Mouse (Mus musculus) splenic B cell, adult 2 months (primary cell): ENCODE measurements around the gene Zbtb9.

ENCODE experiments used
- DNase-seq: peaks from one replicate; pipeline ENCODE4 v3.0.0-alpha.2; 2011; ENCODE audit warnings: low read depth, low spot score
- H3K27me3 ChIP-seq: 2 replicates; pipeline ENCODE4 v1.6.1; 2012; ENCODE audit warnings: mild to moderate bottlenecking, low read length, moderate library complexity, mixed read lengths; ENCODE audit not compliant: control insufficient read depth, poor library complexity, insufficient read depth, severe bottlenecking
- H3K36me3 ChIP-seq: 2 replicates; pipeline ENCODE4 v1.6.1; 2012; ENCODE audit warnings: mild to moderate bottlenecking, low read length, moderate library complexity, mixed read lengths; ENCODE audit not compliant: control insufficient read depth, poor library complexity, insufficient read depth, severe bottlenecking

Gene Zbtb9

DNA sequence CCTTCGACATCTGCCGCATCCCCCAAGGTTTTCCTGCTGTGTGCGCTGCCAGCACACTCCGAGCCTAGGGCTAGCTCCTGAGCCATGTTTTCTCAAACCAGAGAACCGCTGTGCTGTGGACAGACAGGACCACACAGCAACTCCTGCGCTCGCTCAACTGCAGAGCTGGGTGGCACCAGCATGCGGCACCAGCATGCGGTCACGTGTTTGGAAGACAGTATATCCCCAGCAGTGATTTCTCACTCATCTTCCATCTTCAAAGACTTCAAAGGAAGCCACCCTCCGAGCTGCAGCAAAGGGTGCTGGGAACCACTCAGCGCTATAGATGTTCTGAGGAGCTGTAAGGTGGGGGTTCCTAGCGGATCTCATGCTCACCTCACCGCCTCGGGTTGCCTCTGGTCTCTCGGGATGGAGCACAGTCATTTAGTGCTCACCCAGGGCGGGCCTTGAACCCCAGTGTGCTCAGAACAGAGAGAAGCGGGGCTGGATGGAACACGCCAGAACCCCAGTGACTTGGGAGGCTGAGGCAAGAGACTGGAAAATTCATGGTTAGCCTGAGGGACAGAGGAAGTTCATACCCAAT is 32.0 kb downstream of the Zbtb9 start:
- Histone ChIP-seq H3K27me3 (no peaks in the 10 kb centered on the region), H3K36me3 (no peaks in the 10 kb centered on the region)
- no peak for DNase-seq

GRCm38 (mm10) chr17:27005644-27006043 is 32.7 kb downstream of the Zbtb9 start:
- H3K36me3 ChIP-seq, result no peaks in the 10 kb centered on the region
- no peak for DNase-seq
- no peaks in the 10 kb centered on the region for H3K27me3 ChIP-seq

- no peaks in the 10 kb centered on the region for H3K36me3 ChIP-seq
- DNase-seq, result peak; percentile 26
- no peaks in the 10 kb centered on the region for H3K27me3 ChIP-seq
Measured at GRCm38 (mm10) chr17:27008277-27008676, 35.3 kb downstream of the Zbtb9 start.

DNA sequence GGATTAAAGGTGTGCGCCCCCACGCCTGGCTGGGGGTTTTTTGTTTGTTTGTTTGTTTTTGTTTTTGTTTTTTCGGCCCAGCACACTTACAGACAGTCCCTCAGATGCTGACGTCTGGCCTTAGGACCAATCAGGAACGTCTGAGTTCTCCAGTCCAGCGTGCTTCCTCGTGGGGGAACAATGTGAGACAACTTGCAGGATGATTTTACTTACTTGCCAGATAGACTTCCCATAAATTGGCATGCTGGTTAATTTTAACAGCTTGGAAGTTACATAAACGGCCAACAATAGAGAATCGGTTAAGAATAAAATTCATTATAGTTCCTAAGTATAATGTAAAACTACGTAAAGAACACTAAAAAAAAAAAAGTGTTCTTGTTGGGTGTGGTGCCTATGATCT is 38.2 kb downstream of the Zbtb9 start:
- H3K27me3 ChIP-seq, result no peaks in the 10 kb centered on the region
- DNase-seq, result no peak
- no peaks in the 10 kb centered on the region for H3K36me3 ChIP-seq

- no peaks in the 10 kb centered on the region for H3K27me3 ChIP-seq
- no peaks in the 10 kb centered on the region for H3K36me3 ChIP-seq
- peak; percentile 83 for DNase-seq
Measured at GRCm38 (mm10) chr17:27011998-27012672, 39.2 kb downstream of the Zbtb9 start.

DNA sequence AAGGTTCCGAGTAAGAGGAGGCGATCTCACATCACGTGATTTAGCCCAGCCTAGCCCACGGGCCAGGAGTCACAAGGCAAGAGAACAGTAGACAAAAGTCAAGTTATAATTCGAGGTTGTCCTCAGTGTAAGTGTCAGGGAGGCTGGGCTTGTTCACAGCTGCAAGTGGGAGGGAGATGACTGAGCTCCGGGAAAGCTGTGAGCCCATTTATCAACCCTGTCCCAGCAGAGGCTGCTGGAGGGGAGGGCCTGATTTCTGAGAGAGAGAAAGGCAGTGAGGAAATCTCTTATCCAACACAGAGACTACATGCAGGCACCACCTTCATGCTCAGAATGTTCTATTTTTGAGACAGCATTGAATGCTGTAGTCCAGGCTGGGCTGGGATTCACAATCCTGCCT is 39.9 kb downstream of the Zbtb9 start:
- DNase-seq, result no peak
- no peaks in the 10 kb centered on the region for H3K36me3 ChIP-seq

DNA sequence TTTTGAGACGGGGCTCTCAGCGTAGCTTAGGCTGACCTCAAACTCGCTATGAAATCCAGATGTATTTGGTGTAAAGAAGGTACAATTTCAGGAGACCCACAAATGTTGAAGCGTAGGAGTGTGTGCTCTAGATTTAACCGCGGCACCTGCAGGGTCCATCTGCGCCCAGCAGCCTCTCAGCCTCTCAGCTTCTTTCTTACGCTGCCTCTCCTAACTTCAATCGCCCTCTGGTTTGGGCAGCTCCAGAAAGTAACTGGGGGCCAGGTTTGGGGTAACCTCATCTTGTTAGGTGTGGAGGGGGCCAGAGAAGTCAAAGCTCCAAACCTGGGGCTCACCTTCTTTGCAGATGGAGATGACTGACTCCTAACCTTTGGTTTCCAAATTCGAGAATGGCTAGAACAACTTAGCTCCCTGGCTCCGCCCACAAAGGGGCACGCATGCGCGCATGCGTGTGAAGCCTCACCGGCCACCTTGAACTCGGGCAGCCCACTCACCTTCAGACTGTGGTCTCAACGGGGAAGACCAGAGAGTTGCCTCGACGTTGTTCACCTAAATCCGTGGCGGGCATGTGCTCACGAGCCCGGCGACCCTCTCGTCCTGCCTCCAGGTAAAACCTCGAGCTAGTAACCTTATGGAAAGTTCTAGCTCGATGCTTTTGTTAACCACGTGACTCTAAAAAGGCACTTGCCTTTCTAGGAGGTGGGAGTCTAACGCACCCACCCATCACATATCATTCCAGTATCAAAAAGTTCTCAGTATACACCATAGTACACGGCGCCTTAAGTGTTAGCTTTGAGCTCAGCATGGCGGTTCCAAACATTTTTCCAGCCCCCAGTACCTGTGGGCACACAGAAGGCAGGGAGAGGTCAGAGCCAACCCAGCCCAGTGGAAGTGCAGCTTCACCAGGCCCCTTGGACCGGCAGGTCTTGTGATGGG is 44.9 kb downstream of the Zbtb9 start:
- peaks cover 8% of the 10 kb centered on the region; the same call in 1 of the 2 replicates for H3K36me3 ChIP-seq
- DNase-seq, result peak; percentile 93
- no peaks in the 10 kb centered on the region for H3K27me3 ChIP-seq

More for the DNA sequence above, 39.9 kb downstream of the Zbtb9 start:
- H3K27me3 ChIP-seq, result no peaks in the 10 kb centered on the region

DNA sequence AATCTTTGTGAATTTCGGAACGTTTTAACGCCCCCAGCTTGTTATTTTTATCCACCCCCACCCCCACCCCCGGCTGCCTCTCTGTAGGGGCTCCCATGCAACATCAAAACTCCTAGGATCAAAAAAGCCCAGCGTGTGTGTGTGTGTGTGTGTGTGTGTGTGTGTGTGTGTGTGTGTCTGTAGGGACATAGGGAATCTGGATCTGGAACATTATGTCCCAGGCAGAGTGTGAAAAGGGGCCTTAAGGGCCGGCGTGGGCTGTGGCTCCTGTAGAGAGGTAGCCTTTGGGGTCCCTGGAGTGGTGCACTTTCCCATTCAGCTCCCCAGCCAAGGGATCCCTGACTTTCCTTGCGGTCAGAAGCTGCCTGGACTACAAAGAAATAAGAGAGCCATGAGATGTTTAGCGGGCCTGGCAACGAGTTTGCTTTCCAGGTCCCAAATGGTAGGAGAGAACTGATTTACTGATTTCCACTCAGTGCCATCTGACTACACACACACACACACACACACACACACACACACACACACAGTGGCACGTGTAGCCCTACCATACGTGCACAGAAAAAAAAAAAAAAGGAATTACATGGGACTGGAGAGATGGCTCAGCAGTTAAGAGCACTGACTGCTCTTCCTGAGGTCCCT is 45.7 kb downstream of the Zbtb9 start:
- no peaks in the 10 kb centered on the region for H3K27me3 ChIP-seq
- DNase-seq, result no peak
- H3K36me3 ChIP-seq, result peaks cover 10% of the 10 kb centered on the region

DNA sequence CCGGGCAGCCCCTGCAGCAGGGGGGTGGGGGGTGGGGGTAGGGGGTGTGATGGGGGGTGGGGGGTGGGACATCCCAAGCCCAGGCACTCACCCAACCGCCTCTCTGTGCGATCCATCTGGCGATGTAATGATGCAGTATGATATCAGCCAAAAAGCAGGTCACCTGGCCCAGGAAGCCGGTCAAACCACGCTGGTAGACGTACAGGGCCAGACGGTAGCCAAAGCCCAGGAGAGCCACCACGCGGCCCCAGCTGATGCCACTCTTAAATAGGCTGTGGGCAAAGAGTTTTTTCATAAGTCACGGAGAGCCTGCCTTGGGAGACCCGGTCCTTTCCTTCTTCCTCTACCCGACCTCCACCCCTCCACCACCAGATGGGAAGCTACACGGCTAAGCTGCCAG is 48.1 kb downstream of the Zbtb9 start:
- DNase-seq, result no peak
- no peaks in the 10 kb centered on the region for H3K27me3 ChIP-seq
- peaks cover 10% of the 10 kb centered on the region for H3K36me3 ChIP-seq

DNA sequence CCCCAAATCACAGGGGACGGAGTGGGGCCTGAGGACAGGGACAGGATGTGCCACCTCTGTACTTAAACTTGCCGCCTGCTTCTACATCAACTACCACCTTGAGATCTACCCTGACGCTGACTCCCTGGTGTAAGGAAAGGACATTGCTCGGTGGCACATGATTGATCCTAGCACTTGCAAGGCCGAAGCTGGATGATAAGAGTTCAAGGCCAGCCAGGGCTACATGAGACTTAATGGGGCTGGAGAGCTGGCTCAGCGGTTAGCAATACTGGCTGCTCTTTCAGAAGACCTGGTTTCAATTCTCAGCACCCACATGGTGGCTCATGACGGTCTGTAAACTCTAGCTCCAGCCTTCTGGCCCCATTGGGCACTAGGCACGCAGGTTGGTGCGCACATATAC is 48.8 kb downstream of the Zbtb9 start:
- H3K36me3 ChIP-seq, result peaks cover 10% of the 10 kb centered on the region
- H3K27me3 ChIP-seq, result no peaks in the 10 kb centered on the region
- DNase-seq, result no peak

GRCm38 (mm10) chr17:27023342-27023741 is 50.4 kb downstream of the Zbtb9 start:
- no peak for DNase-seq
- H3K27me3 ChIP-seq, result no peaks in the 10 kb centered on the region
- H3K36me3 ChIP-seq, result peaks cover 10% of the 10 kb centered on the region

DNA sequence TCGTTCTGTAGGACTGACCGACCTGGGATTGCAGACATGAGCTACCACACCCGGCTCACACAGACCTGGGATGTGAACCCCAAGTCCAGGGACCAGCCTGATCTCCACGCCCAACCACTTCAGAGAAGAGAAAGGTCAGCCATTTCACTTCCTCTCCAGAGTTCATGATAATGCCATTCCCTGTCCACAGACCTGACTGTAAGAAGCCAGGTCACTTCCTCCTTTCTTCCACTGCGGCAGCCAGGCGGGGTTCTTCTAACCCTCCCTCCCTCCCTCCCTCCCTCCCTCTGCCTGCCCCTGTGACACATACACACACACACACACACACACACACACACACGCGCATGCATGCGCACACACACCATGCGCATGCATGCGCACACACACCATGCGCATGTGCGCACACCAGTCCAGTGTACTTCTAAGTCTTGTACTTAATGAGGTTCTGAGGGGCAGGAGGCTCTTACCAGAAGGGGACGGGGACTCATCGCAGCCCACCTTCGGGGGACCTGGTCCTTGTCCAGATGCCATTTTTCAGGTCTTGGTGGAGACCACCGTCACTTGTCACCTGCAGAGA is 52.4 kb downstream of the Zbtb9 start:
- DNase-seq, result peak; percentile 67
- Histone ChIP-seq H3K27me3 (no peaks in the 10 kb centered on the region), H3K36me3 (peaks cover 6% of the 10 kb centered on the region)

GRCm38 (mm10) chr17:27025951-27026350 is 53.0 kb downstream of the Zbtb9 start:
- Histone ChIP-seq H3K27me3 (no peaks in the 10 kb centered on the region), H3K36me3 (peaks cover 5% of the 10 kb centered on the region)
- DNase-seq, result peak; percentile 60

GRCm38 (mm10) chr17:27027460-27028283 is 54.7 kb downstream of the Zbtb9 start:
- Histone ChIP-seq H3K36me3 (peaks cover 2% of the 10 kb centered on the region), H3K27me3 (no peaks in the 10 kb centered on the region)
- peak; percentile 71 for DNase-seq
